Mouse (Mus musculus): ENCODE measurements at regions not wholly inside any gene's neighbourhood (a gene's known extent, or its start where the extent isn't known, plus 50 kb on each side); places are given as distances from the start of the nearest gene placed in this dataset.

GRCm38 (mm10) chr12:54382965-54383364 lies 179.3 kb upstream of the Egln3 start:
- DNase-seq, result no peak

DNA sequence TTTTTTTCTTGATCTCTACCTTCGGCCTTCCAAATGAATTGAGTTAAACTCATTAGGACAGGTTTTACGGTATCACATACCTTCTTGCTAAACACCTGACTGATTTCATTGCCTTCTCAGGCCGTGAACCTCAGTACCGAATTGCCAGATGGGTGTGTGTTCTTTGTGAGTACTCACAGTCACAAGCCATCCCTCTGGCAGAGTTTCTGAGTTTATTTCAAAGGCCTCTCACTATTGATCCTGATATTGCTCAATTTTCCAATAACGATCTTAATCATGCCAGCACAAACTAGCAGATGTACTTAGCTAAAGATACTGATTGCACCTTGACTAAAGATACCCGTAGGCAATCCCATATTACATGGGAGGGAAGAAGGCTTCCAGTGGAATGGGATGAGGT lies 178.4 kb upstream of the Egln3 start:
- DNase-seq, result no peak

- DNase-seq, result no peak
Observed at GRCm38 (mm10) chr12:54380322-54380721, 176.7 kb upstream of the Egln3 start.

- DNase-seq, result no peak
Observed at GRCm38 (mm10) chr12:54378576-54378975, 174.9 kb upstream of the Egln3 start.

DNA sequence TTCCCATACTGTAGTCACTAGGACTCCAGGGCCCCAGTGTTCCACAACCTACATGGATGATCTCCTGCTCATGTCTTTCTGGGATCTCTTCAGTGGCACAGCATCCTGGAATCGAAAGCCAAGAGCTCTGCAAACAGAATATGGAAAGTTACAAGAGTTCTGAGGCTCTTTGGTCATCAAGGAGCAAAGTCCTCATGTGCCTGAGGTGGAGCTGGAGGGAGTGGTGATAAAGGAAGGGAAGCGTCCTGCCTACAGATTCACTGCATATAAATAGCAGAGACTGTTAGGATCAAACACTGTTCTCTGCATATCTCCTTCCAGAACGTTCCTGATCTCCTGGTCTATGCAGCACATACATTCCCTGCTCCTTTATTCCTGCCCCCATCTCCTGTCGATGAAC lies 170.4 kb upstream of the Egln3 start:
- no peak for DNase-seq

- DNase-seq, result no peak
Observed at GRCm38 (mm10) chr12:54369217-54369616, 165.6 kb upstream of the Egln3 start.

- DNase-seq, result no peak
Observed at GRCm38 (mm10) chr12:54364381-54365095, 160.9 kb upstream of the Egln3 start.

DNA sequence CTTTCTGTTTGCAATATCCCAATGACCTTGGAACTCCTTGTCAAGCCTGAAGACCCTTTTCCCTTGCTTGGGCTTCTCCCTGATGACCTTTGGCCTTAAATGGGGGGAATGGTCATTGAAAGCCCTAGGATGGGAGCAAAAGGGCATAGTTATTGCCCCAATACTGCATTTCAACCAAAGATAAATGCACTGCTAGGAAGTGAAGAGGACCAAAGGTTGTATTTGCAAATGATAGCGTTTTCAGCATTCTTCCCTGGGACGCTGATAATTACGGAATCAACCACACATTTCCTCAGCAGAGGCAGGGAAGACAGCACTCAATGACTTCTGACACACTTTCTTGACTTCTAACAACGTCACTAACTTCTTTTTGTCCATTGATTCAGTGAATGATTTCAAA lies 158.1 kb upstream of the Egln3 start:
- no peak for DNase-seq

DNA sequence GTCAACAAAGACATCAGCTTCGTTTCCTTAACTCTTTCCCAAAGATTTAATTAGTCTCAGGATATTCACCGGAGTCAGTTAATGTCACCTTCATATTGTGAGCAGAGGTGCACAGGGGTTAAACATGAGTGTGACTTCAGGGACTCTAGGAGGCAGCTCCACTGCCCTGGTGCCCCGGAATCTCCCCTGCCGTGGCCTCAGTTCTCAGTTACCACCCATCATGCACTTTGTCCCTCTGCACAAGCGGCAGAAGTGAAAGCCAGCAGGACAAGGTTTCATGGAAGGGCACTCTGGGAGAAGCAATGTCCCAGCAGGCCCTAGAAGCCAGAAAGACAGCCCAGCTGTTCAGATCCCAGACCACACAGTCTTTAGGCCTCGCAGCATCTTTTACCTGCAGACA lies 150.5 kb upstream of the Egln3 start:
- DNase-seq, result no peak

- no peak for DNase-seq
Observed at GRCm38 (mm10) chr12:54353694-54354093, 150.0 kb upstream of the Egln3 start.

- DNase-seq, result no peak
Observed at GRCm38 (mm10) chr12:54352963-54353606, 149.4 kb upstream of the Egln3 start.

- DNase-seq, result no peak
Observed at GRCm38 (mm10) chr12:54350293-54350692, 146.6 kb upstream of the Egln3 start.

DNA sequence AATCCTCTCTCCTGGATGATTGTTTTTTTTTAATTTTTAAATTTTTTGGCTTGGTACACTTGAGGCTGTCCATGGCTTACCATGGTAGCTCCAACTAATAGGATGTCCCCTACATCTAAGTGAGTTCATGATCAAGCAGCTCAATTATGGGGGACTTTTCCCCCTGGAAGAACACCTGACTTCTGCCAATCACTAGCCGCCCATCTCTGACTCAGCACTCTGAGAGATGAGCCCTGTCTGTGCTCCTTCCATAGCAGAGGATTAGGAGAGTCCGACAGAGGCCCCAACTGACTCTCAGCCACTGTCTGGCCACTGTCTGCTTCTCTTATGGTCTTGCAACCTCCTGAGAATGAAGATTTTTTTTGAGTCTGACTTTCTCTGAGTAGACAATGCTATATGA lies 145.7 kb upstream of the Egln3 start:
- no peak for DNase-seq

- no peak for DNase-seq
Observed at GRCm38 (mm10) chr12:54343493-54343892, 139.8 kb upstream of the Egln3 start.

GRCm38 (mm10) chr12:54335509-54335908 lies 131.8 kb upstream of the Egln3 start:
- no peak for DNase-seq

GRCm38 (mm10) chr12:54334491-54335132 lies 131.0 kb upstream of the Egln3 start:
- DNase-seq, result no peak

DNA sequence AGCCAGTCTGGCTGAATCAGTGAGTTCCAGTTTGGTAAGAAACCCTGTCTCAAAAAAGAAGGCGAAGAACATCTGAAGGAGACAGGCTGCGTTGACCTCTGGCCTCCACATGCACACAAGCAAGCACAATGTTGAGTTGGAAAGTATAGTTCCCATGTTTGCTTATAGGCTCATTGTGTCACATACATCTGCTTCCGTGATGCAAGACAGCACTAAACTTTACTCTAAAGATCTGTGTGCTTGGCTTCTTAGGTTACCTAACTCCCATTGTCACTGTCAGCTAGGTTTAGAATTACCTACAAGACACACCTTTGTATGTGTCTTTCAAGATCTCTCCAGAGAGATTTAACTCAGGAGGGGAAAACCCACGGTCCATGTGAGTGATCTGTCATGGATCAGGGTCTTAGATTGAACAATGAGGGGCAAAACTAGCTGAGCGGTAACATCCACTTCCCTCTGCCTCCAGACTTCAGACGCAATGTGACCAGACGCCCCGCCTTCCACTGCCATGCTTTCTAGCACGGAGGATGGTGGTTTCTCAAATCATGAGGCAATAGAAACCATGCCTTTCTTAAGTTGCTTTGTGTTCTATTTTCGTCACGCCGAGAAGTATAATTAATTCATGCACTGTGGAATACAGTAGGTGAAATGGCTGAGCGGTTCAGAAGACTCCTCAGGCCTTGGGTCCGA lies 130.1 kb upstream of the Egln3 start:
- DNase-seq, result no peak

DNA sequence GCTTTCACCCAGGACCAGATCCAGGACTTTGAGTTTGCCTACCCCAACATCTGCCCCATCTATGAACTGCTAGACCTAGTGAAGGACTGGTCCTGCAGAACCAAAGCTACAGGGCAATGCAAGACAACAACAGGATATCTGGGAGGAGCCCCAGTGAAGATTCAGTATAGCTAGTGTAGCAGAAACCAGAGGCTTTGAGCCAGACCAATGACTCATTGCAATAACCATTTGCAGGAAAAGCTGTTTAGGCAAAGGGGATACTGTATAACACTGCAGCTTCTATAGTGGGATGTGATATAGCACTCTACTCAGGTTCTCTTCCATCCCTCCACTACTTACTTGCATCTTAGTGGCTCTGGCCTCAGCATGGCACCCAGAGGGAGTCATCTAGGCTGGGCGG lies 123.8 kb upstream of the Egln3 start:
- no peak for DNase-seq

DNA sequence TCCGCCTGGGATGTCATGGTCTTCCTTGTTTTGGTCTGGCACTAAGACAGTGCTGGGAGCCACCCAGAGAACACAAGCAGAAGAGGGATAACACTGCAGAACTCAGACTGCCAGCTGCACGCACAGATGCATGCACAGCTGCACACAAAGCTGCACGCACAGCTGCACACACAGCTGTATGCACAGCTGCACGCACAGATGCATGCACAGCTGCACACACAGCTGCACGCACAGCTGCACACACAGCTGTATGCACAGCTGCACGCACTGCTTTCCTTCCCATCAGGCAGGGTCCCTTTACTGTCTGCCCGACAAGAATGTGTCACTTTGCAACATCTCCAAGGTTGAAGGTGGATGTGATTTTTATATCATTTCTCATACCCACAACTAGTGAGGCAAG lies 122.9 kb upstream of the Egln3 start:
- no peak for DNase-seq

GRCm38 (mm10) chr12:54320533-54320932 lies 116.9 kb upstream of the Egln3 start:
- no peak for DNase-seq

- no peak for DNase-seq
Observed at GRCm38 (mm10) chr12:54316980-54317471, 113.4 kb upstream of the Egln3 start.

GRCm38 (mm10) chr12:54316066-54316567 lies 112.5 kb upstream of the Egln3 start:
- DNase-seq, result no peak

- DNase-seq, result no peak
Observed at GRCm38 (mm10) chr12:54314153-54314552, 110.5 kb upstream of the Egln3 start.
